Mouse (Mus musculus) brain, embryonic 14.5 days (tissue): ENCODE measurements around the gene Plcd4.

ENCODE experiments used
- CTCF ChIP-seq: fragments of 200-500 bp; IDR thresholded peaks from 2 replicates; pipeline ENCODE4 v1.5.1; 2012; ENCODE audit warnings: inconsistent platforms, mild to moderate bottlenecking, moderate library complexity, borderline replicate concordance; ENCODE audit not compliant: insufficient read depth, insufficient read length; ENCODE audit errors: extremely low read depth
- POLR2A ChIP-seq: fragments of 200-500 bp; IDR thresholded peaks from 2 replicates; pipeline ENCODE4 v1.6.1; 2012; ENCODE audit warnings: mild to moderate bottlenecking, inconsistent platforms, borderline replicate concordance; ENCODE audit not compliant: poor library complexity, insufficient read depth, insufficient read length, severe bottlenecking; ENCODE audit errors: extremely low read depth

GRCm38 (mm10) chr1:74505393-74505720 is 37.3 kb upstream of the Plcd4 start:
- no peak for TF ChIP-seq POLR2A
- TF ChIP-seq CTCF: no peak
